Mouse (Mus musculus): ENCODE data around the gene Cc2d2b. TPM values are rescaled to one million over a fixed set of nuclear protein-coding genes. Genes with fewer than 3 reads are reported as not detected.

Gene Cc2d2b
- polyA plus RNA-seq, 1 experiment from 2014 or later = 0.55 TPM

GRCm38 (mm10) chr19:40805176-40805737 is 56.7 kb downstream of the Cc2d2b start:
- no peak overlapping the region for H3K4me2 ChIP-seq (replicated peaks)
- no peak for ATAC-seq (ENCODE audit: low FRiP score)
- no peaks in the 10 kb centered on the region for H3K27me3 ChIP-seq (ENCODE audit: control insufficient read depth, insufficient read depth, low read length)
- H3K9ac ChIP-seq = no peak overlapping the region
- no peak overlapping the region for H3K4me3 ChIP-seq (replicated peaks; ENCODE audit: low read length)
- 43% methylated on average over 7 of the region's 7 CpGs for WGBS
- no peaks in the 10 kb centered on the region for H3K36me3 ChIP-seq (replicated peaks; ENCODE audit: control insufficient read depth, insufficient read depth)
- H3K4me1 ChIP-seq (replicated peaks; ENCODE audit: control insufficient read depth, insufficient read depth, low read length) = no peaks in the 10 kb centered on the region
- DNase-seq (ENCODE audit: low spot score) = no peak
- no peak overlapping the region for H3K27ac ChIP-seq
- H3K9me3 ChIP-seq (ENCODE audit: control insufficient read depth, low read length) = no peaks in the 10 kb centered on the region

DNA sequence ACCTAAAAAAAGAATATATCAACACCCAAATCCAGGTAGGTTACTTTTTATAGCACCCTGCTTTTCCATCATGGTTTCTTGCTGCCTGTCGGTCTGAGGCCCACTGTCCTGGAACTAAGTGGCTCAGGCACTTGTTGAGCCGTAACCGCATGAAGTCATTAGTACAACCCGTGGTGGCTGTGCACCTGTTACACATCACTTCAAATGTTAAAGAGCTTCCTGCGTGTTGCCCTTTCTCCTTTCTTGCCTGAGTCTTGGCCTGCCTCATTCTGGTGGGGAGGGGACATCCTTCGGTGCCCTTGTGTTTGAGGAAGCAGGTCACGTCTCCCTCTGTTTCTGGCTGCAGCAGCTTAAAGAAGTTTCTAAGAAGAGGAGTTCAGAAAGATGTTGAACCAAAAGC is 61.3 kb downstream of the Cc2d2b start:
- Histone ChIP-seq H3K9me3 (ENCODE audit: control insufficient read depth, low read length) (no peaks in the 10 kb centered on the region), H3K27ac (no peak overlapping the region), H3K4me3 (replicated peaks; ENCODE audit: low read length) (no peak overlapping the region), H3K9ac (no peak overlapping the region), H3K36me3 (replicated peaks; ENCODE audit: control insufficient read depth, insufficient read depth) (no peaks in the 10 kb centered on the region), H3K27me3 (ENCODE audit: control insufficient read depth, insufficient read depth, low read length) (no peaks in the 10 kb centered on the region), H3K4me2 (replicated peaks) (no peak overlapping the region), H3K4me1 (replicated peaks; ENCODE audit: control insufficient read depth, insufficient read depth, low read length) (no peaks in the 10 kb centered on the region)
- 68% methylated on average over 7 of the region's 7 CpGs for WGBS
- no peak for ATAC-seq (ENCODE audit: low FRiP score)
- no peak for DNase-seq (ENCODE audit: low spot score)

DNA sequence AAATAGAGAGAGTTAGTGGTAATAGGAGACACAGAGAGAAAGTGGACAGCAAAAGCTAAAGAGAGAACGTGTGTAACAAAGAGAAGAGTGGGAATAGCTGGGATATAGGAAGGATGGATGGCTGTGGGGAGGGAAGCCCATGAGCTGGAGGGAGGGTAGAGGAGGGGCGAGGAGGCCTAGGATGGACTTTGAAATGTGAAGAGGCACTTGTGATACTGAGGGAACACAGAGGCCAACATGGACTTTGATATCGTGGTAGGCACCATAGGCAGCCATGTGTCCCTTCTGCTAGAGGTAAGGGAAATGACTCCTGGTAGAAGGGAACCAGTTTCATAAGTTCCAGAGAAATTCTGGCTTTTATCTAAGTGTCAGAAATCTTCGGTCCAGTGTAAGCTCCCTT is 63.3 kb downstream of the Cc2d2b start:
- 83% methylated on average over 4 of the region's 4 CpGs for WGBS
- Histone ChIP-seq H3K9me3 (ENCODE audit: control insufficient read depth, low read length) (no peaks in the 10 kb centered on the region), H3K36me3 (replicated peaks; ENCODE audit: control insufficient read depth, insufficient read depth) (no peaks in the 10 kb centered on the region), H3K4me3 (replicated peaks; ENCODE audit: low read length) (no peak overlapping the region), H3K4me1 (replicated peaks; ENCODE audit: control insufficient read depth, insufficient read depth, low read length) (no peaks in the 10 kb centered on the region), H3K4me2 (replicated peaks) (no peak overlapping the region), H3K9ac (no peak overlapping the region), H3K27ac (no peak overlapping the region), H3K27me3 (ENCODE audit: control insufficient read depth, insufficient read depth, low read length) (no peaks in the 10 kb centered on the region)
- DNase-seq (ENCODE audit: low spot score) = no peak
- no peak for ATAC-seq (ENCODE audit: low FRiP score)

- Histone ChIP-seq H3K9me3 (ENCODE audit: control insufficient read depth, low read length) (no peaks in the 10 kb centered on the region), H3K27me3 (ENCODE audit: control insufficient read depth, insufficient read depth, low read length) (no peaks in the 10 kb centered on the region), H3K36me3 (replicated peaks; ENCODE audit: control insufficient read depth, insufficient read depth) (no peaks in the 10 kb centered on the region), H3K4me2 (replicated peaks) (no peak overlapping the region), H3K4me1 (replicated peaks; ENCODE audit: control insufficient read depth, insufficient read depth, low read length) (no peaks in the 10 kb centered on the region), H3K4me3 (replicated peaks; ENCODE audit: low read length) (no peak overlapping the region), H3K27ac (no peak overlapping the region), H3K9ac (no peak overlapping the region)
- WGBS = 87% methylated on average over 3 of the region's 3 CpGs
- DNase-seq (ENCODE audit: low spot score) = no peak
- no peak for ATAC-seq (ENCODE audit: low FRiP score)
Measured at GRCm38 (mm10) chr19:40812778-40813177, 64.2 kb downstream of the Cc2d2b start.

GRCm38 (mm10) chr19:40813385-40813784 is 64.8 kb downstream of the Cc2d2b start:
- no peaks in the 10 kb centered on the region for H3K27me3 ChIP-seq (ENCODE audit: control insufficient read depth, insufficient read depth, low read length)
- H3K9ac ChIP-seq = no peak overlapping the region
- DNase-seq (ENCODE audit: low spot score) = no peak
- H3K4me3 ChIP-seq (replicated peaks; ENCODE audit: low read length) = no peak overlapping the region
- H3K4me1 ChIP-seq (replicated peaks; ENCODE audit: control insufficient read depth, insufficient read depth, low read length) = no peaks in the 10 kb centered on the region
- WGBS = 88% methylated on average over 14 of the region's 14 CpGs
- ATAC-seq (ENCODE audit: low FRiP score) = no peak
- H3K36me3 ChIP-seq (replicated peaks; ENCODE audit: control insufficient read depth, insufficient read depth) = no peaks in the 10 kb centered on the region
- no peak overlapping the region for H3K4me2 ChIP-seq (replicated peaks)
- H3K27ac ChIP-seq = no peak overlapping the region
- H3K9me3 ChIP-seq (ENCODE audit: control insufficient read depth, low read length) = no peaks in the 10 kb centered on the region

DNA sequence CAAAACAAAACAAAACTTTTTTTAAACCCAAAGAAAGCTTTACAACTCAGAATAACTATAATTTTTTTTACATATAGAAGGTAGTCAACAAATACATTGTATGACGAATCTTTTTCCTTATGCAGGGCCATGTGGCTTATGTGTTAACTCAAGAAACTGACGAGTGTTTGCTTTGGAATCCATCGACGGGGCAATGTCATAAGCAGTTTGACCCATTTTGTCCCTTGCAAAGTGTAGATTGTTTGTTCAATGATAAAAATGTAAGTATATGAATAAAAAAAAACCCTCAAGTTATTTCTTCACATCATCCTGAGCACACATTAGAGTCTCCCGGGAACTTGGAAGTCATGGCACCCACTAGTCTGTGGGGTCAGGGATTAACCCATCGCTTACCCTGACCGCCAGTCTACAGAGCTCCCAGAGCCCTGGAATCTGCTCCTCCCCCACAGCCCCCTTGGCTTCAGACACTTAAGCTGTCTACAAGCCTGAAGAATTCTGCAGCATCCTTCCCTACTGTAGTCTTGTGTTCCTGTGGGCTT is 67.2 kb downstream of the Cc2d2b start:
- Histone ChIP-seq H3K27me3 (ENCODE audit: control insufficient read depth, insufficient read depth, low read length) (no peaks in the 10 kb centered on the region), H3K9me3 (ENCODE audit: control insufficient read depth, low read length) (no peaks in the 10 kb centered on the region), H3K4me3 (replicated peaks; ENCODE audit: low read length) (no peak overlapping the region), H3K4me1 (replicated peaks; ENCODE audit: control insufficient read depth, insufficient read depth, low read length) (no peaks in the 10 kb centered on the region), H3K9ac (no peak overlapping the region), H3K27ac (no peak overlapping the region), H3K4me2 (replicated peaks) (no peak overlapping the region), H3K36me3 (replicated peaks; ENCODE audit: control insufficient read depth, insufficient read depth) (no peaks in the 10 kb centered on the region)
- DNase-seq (ENCODE audit: low spot score) (no peak), ATAC-seq (ENCODE audit: low FRiP score) (no peak)
- WGBS = 92% methylated on average over 7 of the region's 7 CpGs

GRCm38 (mm10) chr19:40817901-40818532 is 69.5 kb downstream of the Cc2d2b start:
- Histone ChIP-seq H3K27ac (no peak overlapping the region), H3K4me3 (replicated peaks; ENCODE audit: low read length) (no peak overlapping the region), H3K36me3 (replicated peaks; ENCODE audit: control insufficient read depth, insufficient read depth) (no peaks in the 10 kb centered on the region), H3K9ac (no peak overlapping the region), H3K27me3 (ENCODE audit: control insufficient read depth, insufficient read depth, low read length) (no peaks in the 10 kb centered on the region), H3K4me2 (replicated peaks) (no peak overlapping the region), H3K4me1 (replicated peaks; ENCODE audit: control insufficient read depth, insufficient read depth, low read length) (no peaks in the 10 kb centered on the region), H3K9me3 (ENCODE audit: control insufficient read depth, low read length) (no peaks in the 10 kb centered on the region)
- ATAC-seq (ENCODE audit: low FRiP score) (no peak), DNase-seq (ENCODE audit: low spot score) (no peak)
- WGBS = 91% methylated on average over 6 of the region's 6 CpGs

DNA sequence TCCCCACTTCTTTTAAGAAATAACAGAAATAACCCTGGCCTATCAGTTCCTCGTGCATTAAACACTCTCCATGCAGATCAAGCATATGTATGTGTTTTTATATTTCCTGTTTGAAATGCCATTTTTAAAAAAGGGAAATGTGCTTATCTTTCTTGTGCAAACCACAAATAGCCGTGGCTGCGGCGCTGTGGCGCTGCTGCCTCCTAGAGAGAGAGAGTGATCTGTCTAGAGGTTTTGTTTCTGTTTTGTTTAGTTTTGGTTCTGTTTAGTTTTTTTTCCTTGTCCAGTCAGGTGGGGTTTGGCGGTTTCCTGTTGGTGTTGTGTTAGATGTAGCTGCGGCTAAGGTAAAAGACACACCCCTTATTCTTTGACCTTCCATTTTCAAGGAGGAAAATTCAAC is 70.2 kb downstream of the Cc2d2b start:
- ATAC-seq (ENCODE audit: low FRiP score) (no peak), DNase-seq (ENCODE audit: low spot score) (no peak)
- Histone ChIP-seq H3K4me1 (replicated peaks; ENCODE audit: control insufficient read depth, insufficient read depth, low read length) (no peaks in the 10 kb centered on the region), H3K9me3 (ENCODE audit: control insufficient read depth, low read length) (no peaks in the 10 kb centered on the region), H3K9ac (no peak overlapping the region), H3K4me3 (replicated peaks; ENCODE audit: low read length) (no peak overlapping the region), H3K4me2 (replicated peaks) (no peak overlapping the region), H3K27me3 (ENCODE audit: control insufficient read depth, insufficient read depth, low read length) (no peaks in the 10 kb centered on the region), H3K36me3 (replicated peaks; ENCODE audit: control insufficient read depth, insufficient read depth) (no peaks in the 10 kb centered on the region), H3K27ac (no peak overlapping the region)
- 78% methylated on average over 7 of the region's 7 CpGs for WGBS

GRCm38 (mm10) chr19:40821306-40821825 is 72.8 kb downstream of the Cc2d2b start:
- Histone ChIP-seq H3K9ac (no peak overlapping the region), H3K4me1 (replicated peaks; ENCODE audit: control insufficient read depth, insufficient read depth, low read length) (no peaks in the 10 kb centered on the region), H3K4me3 (replicated peaks; ENCODE audit: low read length) (no peak overlapping the region), H3K27me3 (ENCODE audit: control insufficient read depth, insufficient read depth, low read length) (no peaks in the 10 kb centered on the region), H3K36me3 (replicated peaks; ENCODE audit: control insufficient read depth, insufficient read depth) (no peaks in the 10 kb centered on the region), H3K9me3 (ENCODE audit: control insufficient read depth, low read length) (no peaks in the 10 kb centered on the region), H3K4me2 (replicated peaks) (no peak overlapping the region), H3K27ac (no peak overlapping the region)
- no peak for ATAC-seq (ENCODE audit: low FRiP score)
- no peak for DNase-seq (ENCODE audit: low spot score)
- WGBS = 81% methylated on average over 4 of the region's 4 CpGs

Data from hindbrain, embryonic 14.5 days (tissue).